Mouse (Mus musculus) stomach, embryonic 15.5 days (tissue): ENCODE results near the gene Kmt2d. TPM values are rescaled to one million over a fixed set of nuclear protein-coding genes. Genes with fewer than 3 reads are reported as not detected.
"Not testable (repeated sequence)": the region's sequence is repeated elsewhere in the genome, so short reads cannot be mapped to it uniquely, and the experiment has no call there.

Experiments used
- ATAC-seq: fragments of 200-750 bp; cut with Nextera tagmentation; 2 replicates; pipeline ENCODE4 v1.8.0; 2017; ENCODE audit warnings: low read depth, moderate number of reproducible peaks, moderate TSS enrichment; ENCODE audit not compliant: insufficient read depth, low FRiP score
- H3K27ac ChIP-seq: fragments of 300-500 bp; sonication (generic); 2 replicates; pipeline ENCODE4 v1.5.1; 2015; ENCODE audit warnings: mild to moderate bottlenecking, inconsistent platforms
- H3K27me3 ChIP-seq: fragments of 300-500 bp; sonication (generic); replicated peaks from 2 replicates; pipeline ENCODE4 v1.6.1; 2015; ENCODE audit warnings: inconsistent platforms
- H3K36me3 ChIP-seq: fragments of 300-500 bp; sonication (generic); 2 replicates; pipeline ENCODE4 v1.6.1; 2015; ENCODE audit warnings: inconsistent platforms
- H3K4me1 ChIP-seq: fragments of 300-500 bp; sonication (generic); 2 replicates; pipeline ENCODE4 v1.6.1; 2015; ENCODE audit warnings: inconsistent platforms
- H3K4me2 ChIP-seq: fragments of 300-500 bp; sonication (generic); 2 replicates; pipeline ENCODE4 v1.6.1; 2015; ENCODE audit warnings: mild to moderate bottlenecking, inconsistent platforms
- H3K4me3 ChIP-seq: fragments of 300-500 bp; sonication (generic); replicated peaks from 2 replicates; pipeline ENCODE4 v1.5.1; 2015; ENCODE audit warnings: inconsistent platforms
- H3K9ac ChIP-seq: fragments of 300-500 bp; sonication (generic); 2 replicates; pipeline ENCODE4 v1.6.1; 2015; ENCODE audit warnings: inconsistent platforms
- H3K9me3 ChIP-seq: fragments of 300-500 bp; sonication (generic); 2 replicates; pipeline ENCODE4 v1.6.1; 2016; ENCODE audit warnings: inconsistent platforms
- WGBS: fragments of 180-500 bp; shearing (Covaris S2); methylation state at CpG from one replicate; pipeline ENCODE4 v1.1.7; 2015; 5-methylcytosine and 5-hydroxymethylcytosine counted together
- polyA plus RNA-seq: library from polyadenylated mRNA; unstranded; fragments of >200 nt; fragmentation: Nextera tagmentation; extraction: Ambion mirVana; gene quantifications from 2 replicates; pipeline ENCODE4 v1.2.1, GENCODE M21; 2015

Gene Kmt2d
- polyA plus RNA-seq, 1 experiment from 2014 or later = 10.6 TPM

- H3K27ac ChIP-seq = no peak overlapping the region
- H3K36me3 ChIP-seq = peaks cover 30% of the 10 kb centered on the region
- H3K9me3 ChIP-seq = no peaks in the 10 kb centered on the region
- ATAC-seq = no peak
- WGBS = 87% methylated on average over 20 of the region's 20 CpGs
- peaks cover 6% of the 10 kb centered on the region for H3K4me1 ChIP-seq
- H3K4me3 ChIP-seq = no peak overlapping the region
- no peak overlapping the region for H3K4me2 ChIP-seq
- no peak overlapping the region for H3K9ac ChIP-seq
- H3K27me3 ChIP-seq = peaks cover 18% of the 10 kb centered on the region
These were observed 58.1 kb downstream of the Kmt2d start for GRCm38 (mm10) chr15:98812741-98813424.

- not testable (repeated sequence) for ATAC-seq, H3K4me3 ChIP-seq, H3K27ac ChIP-seq, H3K4me2 ChIP-seq, H3K9me3 ChIP-seq, H3K9ac ChIP-seq
- peaks cover 45% of the 10 kb centered on the region for H3K27me3 ChIP-seq
- peaks cover 28% of the 10 kb centered on the region for H3K4me1 ChIP-seq
- 70% methylated on average over 6 of the region's 6 CpGs for WGBS
- H3K36me3 ChIP-seq = peaks cover 19% of the 10 kb centered on the region
These were observed 60.8 kb downstream of the Kmt2d start for GRCm38 (mm10) chr15:98810212-98810611.

DNA sequence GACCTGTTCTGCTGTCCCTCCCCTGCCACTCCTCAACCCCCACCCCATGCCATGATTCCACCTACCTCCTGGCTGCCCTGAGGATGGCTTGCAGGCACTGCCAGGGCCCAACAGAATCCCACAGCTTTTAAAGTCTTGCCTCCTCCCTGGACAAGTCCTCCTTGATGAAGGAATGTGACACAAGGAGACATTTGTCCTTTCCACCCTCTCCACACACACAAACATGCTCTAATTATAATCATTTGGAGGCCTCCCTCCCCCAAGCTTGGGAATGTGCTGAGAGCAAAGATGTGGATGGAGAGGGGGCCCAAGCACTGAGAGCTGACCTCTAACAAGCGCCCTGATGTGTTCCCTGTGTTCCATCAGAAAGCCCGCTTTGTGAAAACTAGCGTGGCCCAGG is 61.6 kb downstream of the Kmt2d start, which contains the start of gene Ddn:
Gene Ddn, minus strand, starts transcription at position 101 of the 400 bp plus-strand sequence.
- no peaks in the 10 kb centered on the region for H3K9me3 ChIP-seq
- H3K4me1 ChIP-seq = peaks cover 28% of the 10 kb centered on the region
- ATAC-seq = no peak
- H3K27me3 ChIP-seq = peaks cover 53% of the 10 kb centered on the region
- H3K4me3 ChIP-seq = peak within 1 kb of the TSS; percentile 42
- 62% methylated on average over 3 of the region's 3 CpGs for WGBS
- H3K9ac ChIP-seq = no peak within 1 kb of the TSS
- H3K4me2 ChIP-seq = peak within 1 kb of the TSS; percentile 80
- peaks cover 16% of the 10 kb centered on the region for H3K36me3 ChIP-seq
- H3K27ac ChIP-seq = no peak within 1 kb of the TSS

DNA sequence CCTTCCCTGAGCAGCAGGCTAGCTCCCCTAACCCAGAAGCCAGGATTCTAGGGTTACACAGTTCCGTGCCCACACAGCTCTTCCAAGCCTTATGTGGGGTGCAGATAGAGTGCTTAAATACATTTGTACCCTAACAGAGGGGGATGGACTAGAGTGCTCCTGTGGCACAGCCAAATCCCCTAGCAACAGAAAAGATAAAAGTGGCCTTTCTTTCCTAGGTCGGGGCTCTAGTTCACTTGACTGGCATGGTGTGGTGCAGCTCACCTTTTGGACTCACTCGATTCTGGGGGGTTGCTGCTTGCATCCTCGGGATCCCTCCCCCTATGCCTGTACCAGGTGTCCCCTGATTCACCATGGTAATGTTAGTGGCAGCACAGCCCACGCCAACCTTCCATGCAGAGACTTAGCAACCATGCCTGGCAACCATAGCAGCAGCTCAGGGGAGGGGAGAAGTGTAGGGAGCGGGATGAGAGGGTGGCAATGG is 62.3 kb downstream of the Kmt2d start:
- WGBS = 17% methylated on average over 6 of the region's 6 CpGs
- Histone ChIP-seq H3K4me3 (peak overlapping the region; percentile 42), H3K27ac (no peak overlapping the region), H3K4me1 (peaks cover 32% of the 10 kb centered on the region), H3K9me3 (no peaks in the 10 kb centered on the region), H3K27me3 (peaks cover 60% of the 10 kb centered on the region), H3K36me3 (peaks cover 11% of the 10 kb centered on the region), H3K9ac (no peak overlapping the region), H3K4me2 (peak overlapping the region; percentile 80; the same call in 1 of the 2 replicates)
- ATAC-seq = no peak

DNA sequence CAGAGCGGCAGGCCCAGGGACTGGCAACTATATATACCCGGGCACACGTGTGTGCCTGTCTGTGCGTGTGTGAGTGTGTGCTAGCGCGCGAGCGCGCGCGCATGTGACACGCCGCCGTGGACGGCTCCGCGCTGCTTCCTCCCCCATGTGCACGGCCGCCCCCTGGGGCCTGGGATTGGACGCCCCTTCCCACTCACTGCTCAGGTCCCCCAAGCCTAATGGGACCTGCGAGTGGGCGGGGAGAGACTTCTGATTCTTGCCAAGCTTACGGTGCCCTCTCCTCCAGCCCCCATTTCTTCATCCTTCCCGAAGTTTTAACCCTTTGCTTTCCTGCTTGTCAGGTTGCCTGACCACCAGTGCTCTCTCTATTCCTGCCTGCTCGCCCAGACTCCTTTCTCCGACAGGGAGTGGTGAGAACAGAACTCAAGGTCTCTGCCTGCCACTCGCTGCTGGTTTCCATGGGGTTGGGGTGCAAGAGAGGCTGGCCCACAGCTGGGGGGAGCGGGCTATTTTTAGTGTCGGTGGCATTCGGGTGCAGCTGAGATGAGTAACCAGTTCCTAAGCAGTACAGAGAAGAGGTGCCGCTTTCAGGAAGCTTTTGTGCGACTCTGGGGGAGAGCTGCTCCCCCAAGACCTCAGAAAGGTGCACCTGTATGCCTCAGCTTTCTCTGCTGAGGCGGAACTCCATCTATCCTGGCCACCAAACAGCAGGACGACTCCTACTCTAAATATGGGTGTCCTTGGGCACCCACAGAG is 62.9 kb downstream of the Kmt2d start:
- ATAC-seq = no peak
- H3K9ac ChIP-seq = no peak overlapping the region
- peak overlapping the region; percentile 42 for H3K4me3 ChIP-seq
- H3K4me2 ChIP-seq = peak overlapping the region; percentile 80
- 2% methylated on average over 31 of the region's 34 CpGs for WGBS
- H3K27ac ChIP-seq = no peak overlapping the region
- H3K4me1 ChIP-seq = peaks cover 33% of the 10 kb centered on the region
- H3K9me3 ChIP-seq = no peaks in the 10 kb centered on the region
- peaks cover 66% of the 10 kb centered on the region for H3K27me3 ChIP-seq
- peaks cover 7% of the 10 kb centered on the region; the same call in 1 of the 2 replicates for H3K36me3 ChIP-seq

DNA sequence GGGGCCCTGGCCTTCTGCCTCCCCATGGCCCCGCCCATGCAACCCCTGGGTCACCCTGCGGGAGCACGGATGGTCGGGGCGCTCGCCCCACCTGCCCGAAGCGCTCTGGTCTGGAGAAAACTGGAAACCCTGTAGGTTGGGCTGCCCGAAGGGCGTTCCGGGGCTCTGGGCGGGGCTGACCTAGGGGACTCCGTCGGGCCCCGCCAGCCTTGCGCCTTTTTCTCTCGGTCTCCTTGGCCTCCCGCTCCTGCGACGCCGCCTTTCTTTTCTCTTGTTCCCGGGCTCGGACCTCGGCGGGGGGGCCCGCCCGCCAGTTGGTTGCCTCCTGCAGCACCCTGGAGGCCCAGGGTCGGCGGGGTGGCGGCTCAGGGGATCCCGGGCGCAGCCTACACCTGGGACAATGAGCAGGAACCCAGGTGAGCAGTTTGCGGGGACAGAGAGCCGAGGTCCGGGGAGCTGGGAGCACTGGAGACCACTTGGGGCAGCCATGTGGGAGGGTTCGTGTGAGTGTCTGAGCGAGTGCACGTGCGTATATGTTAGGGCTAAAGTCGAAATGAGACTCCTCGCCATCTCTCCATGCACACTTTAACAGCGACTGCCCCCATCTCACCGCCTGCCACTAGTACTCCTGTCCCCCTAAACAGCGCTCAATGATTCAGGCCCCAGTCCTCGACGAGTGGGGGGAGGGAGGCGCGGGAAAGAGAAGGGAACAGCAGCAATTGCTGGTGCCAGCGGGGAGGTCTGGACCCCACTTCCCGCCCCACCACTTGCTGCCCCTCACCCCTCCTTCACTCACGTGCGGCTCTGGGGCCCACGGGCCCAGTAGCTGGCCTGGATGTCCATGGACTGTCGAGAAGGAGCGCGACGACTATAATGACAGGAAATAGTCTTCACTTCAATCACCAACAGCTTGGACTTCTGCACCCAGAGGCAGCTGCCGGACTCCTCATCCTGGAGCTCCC is 63.9 kb downstream of the Kmt2d start:
- no peak overlapping the region for H3K27ac ChIP-seq
- H3K4me1 ChIP-seq = peaks cover 33% of the 10 kb centered on the region
- H3K9ac ChIP-seq = no peak overlapping the region
- peak overlapping the region; percentile 80 for H3K4me2 ChIP-seq
- WGBS = under 1% methylated on average over 53 of the region's 58 CpGs
- H3K4me3 ChIP-seq = peak overlapping the region; percentile 42
- H3K27me3 ChIP-seq = peaks cover 76% of the 10 kb centered on the region
- H3K9me3 ChIP-seq = no peaks in the 10 kb centered on the region
- peak; percentile 15; the same call in 1 of the 2 replicates for ATAC-seq
- H3K36me3 ChIP-seq = no peaks in the 10 kb centered on the region

DNA sequence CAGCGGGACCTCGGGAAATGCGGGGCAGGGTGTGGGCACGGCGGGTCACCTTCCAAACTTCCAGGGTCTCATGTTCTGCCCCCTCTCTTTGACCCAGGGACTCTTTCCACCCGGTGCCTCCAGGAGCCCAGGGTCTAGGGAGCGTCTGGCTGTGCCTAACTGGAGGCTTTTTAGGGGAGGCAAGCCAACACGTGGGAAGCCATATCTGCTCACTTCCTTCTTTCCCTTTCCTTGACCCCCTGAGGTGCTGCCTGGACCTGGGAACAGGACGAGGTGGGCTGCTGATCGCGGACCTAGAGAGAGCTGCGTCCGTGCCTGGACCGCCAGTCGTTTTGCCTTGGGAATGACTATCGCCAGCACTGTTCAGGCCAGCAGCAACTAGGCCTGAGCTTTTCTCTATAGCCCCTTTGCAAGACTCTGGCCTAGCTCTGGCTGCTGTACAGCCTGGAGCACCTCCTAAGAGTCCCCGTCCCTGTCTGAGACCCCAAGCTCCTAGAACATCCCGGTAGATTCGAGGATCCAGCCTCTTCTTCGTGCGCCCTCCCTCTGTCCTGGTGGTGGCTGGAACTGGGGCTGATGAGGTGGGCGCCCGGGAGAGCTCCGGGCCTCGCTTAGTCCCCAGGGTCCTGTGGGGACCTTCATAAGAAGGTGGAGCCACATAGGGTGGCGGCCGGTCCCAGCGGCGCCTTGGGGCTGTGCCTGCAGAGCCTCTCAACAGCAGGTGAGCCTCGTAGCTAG is 64.8 kb downstream of the Kmt2d start:
- H3K4me2 ChIP-seq = peak overlapping the region; percentile 90
- peaks cover 84% of the 10 kb centered on the region for H3K27me3 ChIP-seq
- H3K36me3 ChIP-seq = no peaks in the 10 kb centered on the region
- no peak overlapping the region for H3K27ac ChIP-seq
- no peak overlapping the region for H3K9ac ChIP-seq
- no peaks in the 10 kb centered on the region for H3K9me3 ChIP-seq
- 14% methylated on average over 30 of the region's 30 CpGs for WGBS
- 0 out of 2 replicates have a peak, but pooled peaks have one; percentile 4 for ATAC-seq
- peak overlapping the region; percentile 42 for H3K4me3 ChIP-seq
- H3K4me1 ChIP-seq = peaks cover 33% of the 10 kb centered on the region

DNA sequence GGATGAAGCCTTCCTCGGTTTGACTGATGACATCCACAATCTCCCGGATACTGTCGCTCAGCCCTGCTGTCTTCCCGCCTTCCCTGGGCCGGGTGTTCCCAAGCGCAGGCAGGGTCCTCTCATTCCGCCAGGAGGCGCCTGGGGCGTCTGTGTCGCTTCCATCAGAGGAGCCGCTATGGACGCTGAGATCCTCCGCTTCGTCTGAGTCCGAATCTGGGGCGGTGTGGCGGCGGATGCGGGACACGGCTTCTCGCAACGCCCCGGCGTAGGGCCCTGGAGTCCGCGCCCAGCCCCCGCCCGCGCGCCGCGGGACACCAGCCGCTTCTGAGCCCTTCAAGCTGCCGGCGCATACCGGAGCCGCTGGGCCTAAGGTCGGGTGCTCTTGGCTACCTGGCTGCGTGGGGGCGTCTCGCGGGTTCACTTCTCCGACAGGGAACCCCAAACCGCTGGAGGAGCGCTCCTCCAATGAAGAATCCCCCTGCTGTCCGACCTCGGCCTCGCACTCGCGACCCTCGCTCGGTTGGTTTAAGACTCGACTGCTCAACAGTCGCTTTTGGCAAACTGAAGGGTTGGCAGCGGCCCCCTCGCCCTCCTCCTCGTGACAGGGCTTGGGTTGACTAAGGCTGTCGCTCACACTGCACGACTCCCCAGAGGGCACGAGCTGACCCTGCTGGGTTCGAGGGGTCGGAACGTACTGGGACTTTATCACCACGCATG is 65.5 kb downstream of the Kmt2d start:
- Histone ChIP-seq H3K4me3 (peak overlapping the region; percentile 39), H3K27me3 (peaks cover 92% of the 10 kb centered on the region), H3K4me1 (peaks cover 33% of the 10 kb centered on the region), H3K36me3 (no peaks in the 10 kb centered on the region), H3K4me2 (peak overlapping the region; percentile 90), H3K9me3 (no peaks in the 10 kb centered on the region), H3K9ac (no peak overlapping the region), H3K27ac (no peak overlapping the region)
- WGBS = 2% methylated on average over 64 of the region's 64 CpGs
- no peak for ATAC-seq

DNA sequence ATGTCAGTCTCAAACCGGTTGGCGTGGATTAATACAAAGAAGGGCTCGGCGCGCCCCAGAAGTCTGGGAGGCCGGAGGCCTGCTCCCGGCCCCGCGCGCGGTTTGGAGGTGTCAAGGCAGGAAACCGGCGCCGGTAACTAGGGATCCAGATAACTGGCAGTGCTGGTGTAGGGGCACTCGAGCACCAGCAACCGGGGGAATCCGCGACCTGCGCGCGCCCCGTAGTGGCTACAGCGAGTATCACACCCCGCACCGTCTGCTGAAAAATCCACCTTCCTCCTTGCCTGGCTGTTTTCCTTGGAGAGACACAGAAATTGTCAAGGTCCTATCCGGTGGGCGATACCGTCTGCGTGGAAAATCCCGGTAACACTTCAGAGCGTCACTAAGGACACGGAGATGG is 67.0 kb downstream of the Kmt2d start:
- Histone ChIP-seq H3K4me3 (peak overlapping the region; percentile 23; the same call in 1 of the 2 replicates), H3K4me1 (peaks cover 33% of the 10 kb centered on the region), H3K27ac (no peak overlapping the region), H3K36me3 (no peaks in the 10 kb centered on the region), H3K9ac (no peak overlapping the region), H3K4me2 (peak overlapping the region; percentile 50), H3K27me3 (peaks cover 100% of the 10 kb centered on the region), H3K9me3 (no peaks in the 10 kb centered on the region)
- ATAC-seq = no peak; the same call in 1 of the 2 replicates
- WGBS = under 1% methylated on average over 32 of the region's 32 CpGs

DNA sequence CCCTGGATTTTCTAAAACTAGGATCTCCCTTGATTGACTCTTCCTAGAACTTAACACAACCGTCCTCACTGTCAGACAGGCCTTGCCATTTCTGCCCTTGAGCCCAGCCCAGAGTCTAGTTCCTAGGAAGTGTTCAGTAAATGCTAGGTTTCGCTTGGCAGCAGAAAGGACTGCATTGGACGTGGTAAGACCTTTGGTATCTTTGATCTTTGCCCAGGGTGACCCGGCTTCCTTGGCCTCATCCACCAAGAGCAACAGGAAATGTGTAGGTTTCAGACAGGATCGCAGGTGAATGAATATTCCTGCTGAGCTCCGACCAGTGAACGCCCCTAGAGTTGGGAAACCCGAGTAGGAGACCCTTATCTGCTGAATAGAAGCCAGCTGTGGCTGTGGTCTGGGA is 68.1 kb downstream of the Kmt2d start:
- Histone ChIP-seq H3K36me3 (no peaks in the 10 kb centered on the region), H3K4me1 (peaks cover 27% of the 10 kb centered on the region), H3K9me3 (no peaks in the 10 kb centered on the region), H3K27ac (no peak overlapping the region), H3K4me2 (no peak overlapping the region), H3K27me3 (peaks cover 100% of the 10 kb centered on the region), H3K9ac (no peak overlapping the region), H3K4me3 (no peak overlapping the region)
- 7% methylated on average over 8 of the region's 8 CpGs for WGBS
- no peak for ATAC-seq
